Mouse (Mus musculus): ENCODE data around the gene Ncs1. TPM values are rescaled to one million over a fixed set of nuclear protein-coding genes. Genes with fewer than 3 reads are reported as not detected.

The Ncs1 gene
- total and polyA plus RNA-seq, 2 experiments from 2014 or later = 181 to 202 TPM

DNA sequence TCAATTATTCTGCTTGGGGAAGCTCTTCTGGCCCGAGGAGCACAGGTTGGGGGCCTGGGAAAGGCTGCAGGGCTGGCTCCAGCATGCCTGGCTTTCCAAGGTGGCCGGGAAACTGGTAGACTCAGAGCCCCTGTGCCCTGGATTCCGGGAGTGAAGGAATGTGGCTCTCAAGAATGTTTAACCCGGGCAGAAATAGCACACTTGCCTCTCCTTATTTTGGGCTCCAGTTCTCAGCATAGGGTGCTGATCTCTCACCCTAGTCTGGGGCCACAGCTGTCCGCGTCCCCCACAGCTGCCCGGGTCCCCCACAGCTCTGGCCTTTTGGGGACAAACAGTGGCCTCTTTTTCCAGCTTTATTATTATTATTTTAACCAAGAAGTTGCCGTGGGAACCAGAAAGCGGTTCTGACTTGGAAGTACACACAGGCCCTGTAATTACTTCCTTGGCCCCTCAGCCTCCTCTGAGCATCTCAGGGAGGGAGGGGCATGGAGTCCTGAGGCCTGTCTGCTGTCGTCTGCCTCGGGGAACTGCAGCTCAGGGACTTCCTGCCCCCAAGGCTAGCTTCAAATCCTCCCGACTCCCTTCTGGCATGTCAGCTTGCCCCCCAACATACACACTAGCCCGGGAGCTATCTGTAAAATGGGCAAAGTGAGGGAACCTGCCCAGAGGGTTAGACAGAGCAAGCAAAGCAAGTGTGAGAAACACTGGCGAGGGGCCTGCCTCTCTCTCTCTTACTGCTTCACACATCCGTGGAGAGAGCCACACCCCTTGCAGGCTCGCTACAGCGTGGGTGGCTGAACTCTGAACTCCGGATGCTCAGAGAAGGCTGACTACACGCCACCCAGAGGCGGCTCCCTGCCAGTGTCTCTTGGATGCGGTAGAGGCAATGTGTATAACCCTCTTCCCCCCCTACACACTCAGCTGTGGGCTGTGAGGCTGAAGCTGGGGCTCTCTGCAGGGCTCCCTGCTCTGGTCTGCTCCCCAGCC is 10.6 kb downstream of the Ncs1 start:
- no peaks in the 10 kb centered on the region for H3K9me3 ChIP-seq (ENCODE audit: low read length)
- H3K27me3 ChIP-seq (ENCODE audit: insufficient read depth, low read length) = no peaks in the 10 kb centered on the region
- ATAC-seq (ENCODE audit: low FRiP score) (peak; percentile 41; the same call in 1 of the 2 replicates), DNase-seq (ENCODE audit: low spot score) (peak; percentile 71)
- H3K4me3 ChIP-seq (ENCODE audit: low read depth, low read length) = no peak overlapping the region
- TF ChIP-seq CTCF (IDR thresholded peaks at IDR 0.05) = peak; percentile 57
- H3K9ac ChIP-seq (replicated peaks; ENCODE audit: low read length, poor library complexity, severe bottlenecking) = peak overlapping the region; percentile 51
- peak overlapping the region; percentile 13; the same call in 1 of the 2 replicates for H3K4me2 ChIP-seq (ENCODE audit: low read depth, low read length, poor library complexity, severe bottlenecking)
- 22% methylated on average over 21 of the region's 21 CpGs for WGBS
- no peaks in the 10 kb centered on the region for H3K36me3 ChIP-seq (ENCODE audit: insufficient read depth, low read length)
- H3K27ac ChIP-seq (ENCODE audit: low read depth, low read length) = no peak overlapping the region
- H3K4me1 ChIP-seq (ENCODE audit: insufficient read depth, low read length) = peaks cover 36% of the 10 kb centered on the region

DNA sequence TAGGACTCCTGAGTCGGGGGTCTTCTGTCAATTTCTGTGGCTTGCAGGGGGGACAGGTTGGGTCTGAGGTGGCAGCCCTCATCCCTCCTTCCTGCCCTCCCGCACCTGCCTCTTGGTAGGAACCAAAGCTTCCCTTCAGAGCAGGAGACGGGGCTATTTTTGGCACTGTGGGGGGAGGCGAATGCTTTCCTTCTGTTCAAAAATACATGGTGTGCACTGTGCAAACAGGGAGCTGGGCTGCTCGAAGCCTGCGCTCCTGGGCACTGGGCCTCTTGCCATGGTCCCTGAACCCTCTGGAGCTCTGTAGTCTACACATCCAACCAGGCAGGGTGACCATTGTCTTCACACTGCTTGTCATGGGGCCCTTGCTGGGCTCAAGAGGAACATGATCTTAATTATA is 11.5 kb downstream of the Ncs1 start:
- 61% methylated on average over 6 of the region's 6 CpGs for WGBS
- no peak for ATAC-seq (ENCODE audit: low FRiP score)

GRCm38 (mm10) chr2:31258609-31259366 is 13.2 kb downstream of the Ncs1 start:
- H3K27ac ChIP-seq (ENCODE audit: low read depth, low read length) = peak overlapping the region; percentile 32; the same call in 1 of the 2 replicates
- DNase-seq (ENCODE audit: low spot score) = peak; percentile 83
- WGBS = 12% methylated on average over 22 of the region's 22 CpGs

More for the DNA sequence above, 11.5 kb downstream of the Ncs1 start:
- TF ChIP-seq CTCF (IDR thresholded peaks at IDR 0.05) = no peak
- Histone ChIP-seq H3K9ac (replicated peaks; ENCODE audit: low read length, poor library complexity, severe bottlenecking) (peak overlapping the region; percentile 51; the same call in 1 of the 2 replicates), H3K27ac (ENCODE audit: low read depth, low read length) (no peak overlapping the region; the same call in 1 of the 2 replicates), H3K4me2 (ENCODE audit: low read depth, low read length, poor library complexity, severe bottlenecking) (no peak overlapping the region), H3K27me3 (ENCODE audit: insufficient read depth, low read length) (no peaks in the 10 kb centered on the region), H3K4me1 (ENCODE audit: insufficient read depth, low read length) (peaks cover 36% of the 10 kb centered on the region), H3K36me3 (ENCODE audit: insufficient read depth, low read length) (no peaks in the 10 kb centered on the region), H3K9me3 (ENCODE audit: low read length) (no peaks in the 10 kb centered on the region), H3K4me3 (ENCODE audit: low read depth, low read length) (no peak overlapping the region)
- DNase-seq (ENCODE audit: low spot score) = no peak

GRCm38 (mm10) chr2:31259367-31259920 is 13.8 kb downstream of the Ncs1 start:
- no peaks in the 10 kb centered on the region for H3K27me3 ChIP-seq (ENCODE audit: insufficient read depth, low read length)
- H3K4me1 ChIP-seq (ENCODE audit: insufficient read depth, low read length) = peaks cover 44% of the 10 kb centered on the region
- TF ChIP-seq CTCF (IDR thresholded peaks at IDR 0.05) = no peak
- 26% methylated on average over 9 of the region's 9 CpGs for WGBS
- no peaks in the 10 kb centered on the region for H3K9me3 ChIP-seq (ENCODE audit: low read length)
- no peak overlapping the region; the same call in 1 of the 2 replicates for H3K9ac ChIP-seq (replicated peaks; ENCODE audit: low read length, poor library complexity, severe bottlenecking)
- H3K27ac ChIP-seq (ENCODE audit: low read depth, low read length) = no peak overlapping the region
- ATAC-seq (ENCODE audit: low FRiP score) (no peak), DNase-seq (ENCODE audit: low spot score) (no peak)
- peak overlapping the region; percentile 51 for H3K4me2 ChIP-seq (ENCODE audit: low read depth, low read length, poor library complexity, severe bottlenecking)
- no peaks in the 10 kb centered on the region for H3K36me3 ChIP-seq (ENCODE audit: insufficient read depth, low read length)
- peak overlapping the region; percentile 26 for H3K4me3 ChIP-seq (ENCODE audit: low read depth, low read length)

More at GRCm38 (mm10) chr2:31258609-31259366, 13.2 kb downstream of the Ncs1 start:
- Histone ChIP-seq H3K9me3 (ENCODE audit: low read length) (no peaks in the 10 kb centered on the region), H3K4me2 (ENCODE audit: low read depth, low read length, poor library complexity, severe bottlenecking) (peak overlapping the region; percentile 51), H3K4me3 (ENCODE audit: low read depth, low read length) (peak overlapping the region; percentile 26), H3K36me3 (ENCODE audit: insufficient read depth, low read length) (no peaks in the 10 kb centered on the region), H3K9ac (replicated peaks; ENCODE audit: low read length, poor library complexity, severe bottlenecking) (peak overlapping the region; percentile 50), H3K4me1 (ENCODE audit: insufficient read depth, low read length) (peaks cover 40% of the 10 kb centered on the region), H3K27me3 (ENCODE audit: insufficient read depth, low read length) (no peaks in the 10 kb centered on the region)
- ATAC-seq (ENCODE audit: low FRiP score) = 0 out of 2 replicates have a peak, but pooled peaks have one; percentile 17
- TF ChIP-seq CTCF (IDR thresholded peaks at IDR 0.05) = no peak

DNA sequence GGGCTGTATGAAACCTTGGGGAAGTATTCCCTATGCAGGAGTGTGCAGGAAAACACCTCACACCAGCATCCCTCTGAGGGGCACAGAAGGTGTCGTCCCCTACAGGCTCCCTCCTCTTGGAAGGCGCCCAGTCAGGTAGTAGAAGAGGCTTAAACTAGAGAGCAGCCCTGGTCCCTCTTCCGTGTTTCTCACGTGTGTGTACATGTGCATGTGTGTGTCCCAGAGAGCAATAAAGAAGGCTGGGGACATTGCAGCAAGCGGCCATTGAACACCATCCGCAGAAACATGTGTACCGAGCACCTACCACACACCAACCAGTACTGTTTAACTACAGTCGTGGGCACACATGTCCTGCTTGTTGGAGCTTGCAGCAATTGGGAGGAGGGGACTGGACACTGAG is 14.9 kb downstream of the Ncs1 start:
- peaks cover 48% of the 10 kb centered on the region for H3K4me1 ChIP-seq (ENCODE audit: insufficient read depth, low read length)
- ATAC-seq (ENCODE audit: low FRiP score) = no peak
- H3K36me3 ChIP-seq (ENCODE audit: insufficient read depth, low read length) = no peaks in the 10 kb centered on the region
- no peak overlapping the region for H3K9ac ChIP-seq (replicated peaks; ENCODE audit: low read length, poor library complexity, severe bottlenecking)
- no peak overlapping the region for H3K4me3 ChIP-seq (ENCODE audit: low read depth, low read length)
- no peak for DNase-seq (ENCODE audit: low spot score)
- 89% methylated on average over 8 of the region's 8 CpGs for WGBS
- TF ChIP-seq CTCF (IDR thresholded peaks at IDR 0.05) = no peak
- H3K27me3 ChIP-seq (ENCODE audit: insufficient read depth, low read length) = no peaks in the 10 kb centered on the region
- H3K4me2 ChIP-seq (ENCODE audit: low read depth, low read length, poor library complexity, severe bottlenecking) = no peak overlapping the region
- no peaks in the 10 kb centered on the region for H3K9me3 ChIP-seq (ENCODE audit: low read length)
- H3K27ac ChIP-seq (ENCODE audit: low read depth, low read length) = no peak overlapping the region

Data from midbrain, postnatal 0 days (tissue).